Mouse (Mus musculus) cerebellum, postnatal 4 days (tissue): ENCODE results near the gene Dna2.
"Not testable (repeated sequence)": the region's sequence is repeated elsewhere in the genome, so short reads cannot be mapped to it uniquely, and the experiment has no call there.

Experiments used
- DNase-seq, 2 experiments: peaks; one replicate each; pipeline ENCODE4 v3.0.0; 2022; ENCODE audit warnings: low spot score in 2 of 2, mixed read lengths in 1 of 2

Dna2 gene

GRCm38 (mm10) chr10:62946738-62947471 is at the start of gene Dna2:
Gene Dna2 (plus strand): TSS chr10:62947026.
- DNase-seq: peak; percentile 42 to 71

GRCm38 (mm10) chr10:62897437-62897836 is 49.4 kb upstream of the Dna2 start:
- no peak for DNase-seq

- no peak for DNase-seq
These were observed 48.8 kb upstream of the Dna2 start for GRCm38 (mm10) chr10:62898061-62898460.

- no peak for DNase-seq
These were observed 46.7 kb upstream of the Dna2 start for GRCm38 (mm10) chr10:62900144-62900543.

DNA sequence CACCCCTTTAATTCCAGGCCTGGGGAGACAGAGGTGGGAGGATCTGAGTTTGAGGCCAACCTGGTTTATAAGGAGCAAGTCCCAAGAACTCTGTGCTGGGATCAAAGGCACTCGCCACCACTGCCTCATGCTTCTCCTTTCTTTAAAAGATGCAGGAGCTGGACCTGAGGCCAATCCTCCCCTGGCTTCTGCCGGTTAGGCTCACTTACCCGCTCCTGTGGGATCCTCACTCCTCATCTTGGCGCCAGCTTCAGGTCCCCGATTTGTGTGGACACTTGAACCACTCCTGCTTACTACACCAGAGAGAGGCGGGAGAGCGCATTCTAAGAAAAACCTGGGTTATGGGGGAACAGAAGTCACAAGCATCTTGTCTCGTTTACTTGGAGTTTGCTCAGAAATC is 45.0 kb upstream of the Dna2 start:
- no peak for DNase-seq

DNA sequence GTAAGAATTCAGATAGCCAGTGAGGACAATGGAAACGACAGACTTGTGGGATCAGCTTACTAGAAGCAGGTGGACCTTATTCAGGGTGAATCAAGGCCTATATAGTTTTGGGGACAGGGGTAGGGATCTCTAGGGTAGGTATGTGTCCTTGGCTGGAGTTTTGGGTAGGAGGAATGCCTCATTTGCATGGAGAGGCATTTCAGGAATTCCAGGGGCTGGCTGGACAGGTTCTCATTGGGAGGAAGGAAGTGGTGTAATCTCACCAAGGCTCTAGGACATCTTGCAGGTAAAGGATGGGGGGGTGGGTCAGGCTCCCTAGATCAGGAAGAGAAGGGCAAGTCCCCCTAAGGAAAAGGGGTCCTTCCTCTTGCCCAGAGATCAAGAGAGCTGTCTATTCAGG is 44.0 kb upstream of the Dna2 start:
- no peak for DNase-seq

GRCm38 (mm10) chr10:62906336-62906735 is 40.5 kb upstream of the Dna2 start:
- no peak for DNase-seq

- DNase-seq: not testable (repeated sequence)
These were observed 37.9 kb upstream of the Dna2 start, which contains the start of gene Tet1 for GRCm38 (mm10) chr10:62908896-62909295. Gene Tet1 (minus strand): TSS chr10:62908996.

DNA sequence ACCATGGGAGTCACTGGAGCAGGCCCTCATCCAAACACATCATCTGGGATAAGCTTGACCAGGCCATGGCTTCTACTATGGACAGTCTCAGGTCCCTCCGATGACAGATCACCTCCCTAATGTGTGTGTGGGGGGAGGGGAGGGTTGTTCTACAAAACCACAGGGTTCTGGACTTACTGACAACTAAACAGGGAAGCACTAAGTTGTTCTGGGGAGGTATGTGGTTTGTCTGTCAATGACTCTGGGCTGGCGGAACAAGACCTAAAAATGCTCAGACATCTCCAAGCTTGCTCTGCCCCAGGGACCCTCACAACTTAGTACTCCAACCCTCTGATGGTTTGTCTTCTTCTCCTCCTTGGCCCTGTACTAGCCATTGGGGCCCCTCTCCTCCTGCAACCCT is 35.7 kb upstream of the Dna2 start:
- DNase-seq: no peak

- no peak for DNase-seq
These were observed 27.8 kb upstream of the Dna2 start for GRCm38 (mm10) chr10:62918985-62919384.

DNA sequence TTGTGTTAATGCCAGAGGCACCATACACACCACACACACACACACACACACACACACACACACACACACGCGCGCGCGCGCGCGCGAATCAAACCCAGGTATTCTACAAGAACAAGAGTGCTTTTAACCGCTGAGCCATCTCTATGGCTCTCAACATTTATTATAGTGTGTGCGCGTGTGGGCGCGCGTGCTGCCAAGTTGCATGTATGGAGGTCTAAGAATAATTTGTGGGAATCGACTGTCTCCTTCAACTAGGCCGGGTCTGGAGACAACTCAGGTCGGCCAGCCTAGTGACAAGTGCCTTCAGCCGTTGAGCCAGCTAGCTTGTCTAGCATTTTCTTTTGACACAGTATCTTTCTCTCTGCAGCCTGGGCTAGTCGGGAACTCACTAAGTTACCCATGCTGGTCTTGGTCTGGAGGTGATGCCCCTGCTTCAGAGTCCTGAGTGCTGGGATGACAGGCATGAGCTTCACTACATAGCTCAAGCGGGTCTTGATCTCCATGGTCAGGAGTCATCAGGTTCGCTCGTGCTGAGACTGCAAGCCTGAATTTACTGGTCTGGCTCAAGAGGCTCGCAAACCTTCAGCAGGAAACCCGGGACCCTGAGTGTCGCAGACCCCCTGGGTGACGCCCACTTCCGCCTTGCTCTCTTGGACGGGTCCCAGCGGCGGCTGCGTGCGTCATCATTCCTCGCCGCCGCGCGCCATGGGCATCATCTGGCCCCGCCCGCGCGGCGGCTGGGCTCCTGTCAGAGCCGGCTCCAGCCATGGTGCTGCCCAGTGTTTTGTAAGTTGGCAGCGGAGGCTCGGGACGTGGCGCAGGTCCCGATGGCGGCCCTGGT is 26.7 kb upstream of the Dna2 start, which contains the start of gene Slc25a16:
TSS of gene Slc25a16 (plus strand) at position 709 of the 841 bp plus-strand sequence.
- peak; percentile 88 to 96 for DNase-seq

DNA sequence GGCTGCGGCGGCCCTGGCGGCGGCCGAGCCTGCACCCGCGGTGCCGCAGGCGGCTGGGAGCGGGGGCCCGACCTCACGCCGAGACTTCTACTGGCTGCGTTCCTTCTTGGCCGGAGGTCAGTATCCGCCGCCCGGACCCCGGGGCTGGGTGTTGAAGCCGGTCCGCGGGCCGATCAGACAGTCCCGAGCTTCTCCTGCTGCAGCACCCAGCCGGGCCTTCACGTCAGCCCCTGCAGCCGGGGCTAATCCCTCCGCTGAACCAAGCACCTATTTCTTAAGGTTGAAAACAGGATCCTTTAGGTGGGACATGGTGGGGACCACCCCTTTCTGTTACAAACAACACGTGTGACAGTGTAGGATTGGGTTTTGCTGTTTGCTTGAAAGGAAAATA is 26.1 kb upstream of the Dna2 start:
- DNase-seq: no peak

GRCm38 (mm10) chr10:62924096-62924635 is 22.7 kb upstream of the Dna2 start:
- no peak for DNase-seq

GRCm38 (mm10) chr10:62932381-62932780 is 14.4 kb upstream of the Dna2 start:
- no peak for DNase-seq

GRCm38 (mm10) chr10:62944975-62945580 is 1.7 kb upstream of the Dna2 start:
- no peak for DNase-seq

DNA sequence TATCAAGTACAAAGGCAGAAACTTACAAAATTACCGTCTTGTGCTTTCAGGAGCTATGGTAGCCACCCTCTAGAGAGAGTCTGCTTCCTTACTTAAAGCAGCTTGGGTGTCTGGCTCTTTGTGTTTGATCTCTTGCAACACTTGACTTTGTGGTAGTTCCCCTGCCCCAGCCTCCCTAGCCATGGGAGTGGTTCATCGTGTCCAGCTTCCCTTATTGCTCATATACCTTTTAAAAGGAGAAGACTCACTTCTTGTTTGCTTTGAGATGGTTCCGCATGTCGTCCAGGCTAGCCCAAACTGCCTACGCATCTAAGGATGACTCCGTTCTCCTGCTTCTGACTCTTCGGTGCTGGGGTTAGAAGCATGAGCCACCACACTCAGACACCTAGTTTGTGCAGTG is 1.7 kb downstream of the Dna2 start:
- DNase-seq: no peak

- no peak for DNase-seq
These were observed 17.1 kb downstream of the Dna2 start for GRCm38 (mm10) chr10:62963956-62964355.

DNA sequence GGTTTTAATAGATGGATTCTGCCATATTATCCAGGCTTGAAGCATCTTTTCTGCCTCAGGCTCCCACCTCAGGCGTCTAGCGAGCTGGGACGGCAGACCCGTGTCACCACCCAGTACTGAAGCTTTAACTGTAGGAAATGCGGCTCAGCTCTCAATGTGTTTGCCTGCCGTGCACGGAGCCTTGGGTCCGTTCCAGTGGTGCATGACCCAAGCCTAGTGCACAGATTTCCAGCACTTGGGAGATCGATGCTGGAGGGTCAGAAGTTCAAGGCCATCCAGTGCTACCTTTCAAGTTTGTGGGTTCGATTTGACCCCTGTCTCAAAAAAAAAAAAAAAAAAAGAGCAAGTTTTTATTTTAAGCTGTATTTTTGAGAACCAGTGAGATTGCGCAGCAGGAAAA is 19.0 kb downstream of the Dna2 start:
- no peak for DNase-seq

- DNase-seq: no peak
These were observed 19.5 kb downstream of the Dna2 start for GRCm38 (mm10) chr10:62966291-62966690.

DNA sequence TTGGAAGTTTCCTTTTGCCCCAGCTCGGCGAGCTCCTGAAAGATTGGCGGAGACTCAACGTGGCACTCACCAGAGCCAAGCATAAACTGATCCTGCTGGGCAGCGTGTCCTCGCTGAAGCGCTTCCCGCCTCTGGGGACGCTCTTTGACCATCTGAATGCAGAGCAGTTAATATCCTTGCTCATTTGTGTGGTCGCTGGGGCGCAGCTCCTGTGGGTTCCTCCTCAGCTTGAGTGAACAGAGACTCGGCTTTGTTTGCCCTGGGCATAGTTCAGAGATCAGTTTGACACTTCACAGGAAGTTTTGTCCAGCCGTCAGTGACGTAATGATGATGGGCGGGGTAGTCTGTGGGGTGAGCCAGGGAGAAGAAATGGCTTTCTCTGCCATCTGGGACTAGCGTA is 25.0 kb downstream of the Dna2 start:
- DNase-seq: peak in 1 of 2 experiments; percentile 17

DNA sequence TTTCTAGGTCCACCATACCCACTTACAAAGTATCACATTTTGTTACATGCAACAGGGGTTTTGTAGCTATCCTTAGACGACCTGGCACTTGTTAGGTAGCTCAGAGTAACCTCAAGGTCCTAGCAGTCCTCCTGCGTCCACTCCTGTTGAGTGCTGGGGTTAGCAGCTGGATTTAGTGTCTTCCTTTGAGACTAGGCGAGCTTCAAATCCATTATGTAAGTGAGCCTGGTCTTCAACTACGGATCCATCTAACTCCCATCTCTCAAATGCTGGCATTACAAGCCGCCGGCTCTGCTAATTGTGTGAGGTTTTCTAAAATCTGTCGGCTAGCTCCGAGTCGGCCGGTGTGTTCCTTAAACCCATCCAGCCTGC is 32.8 kb downstream of the Dna2 start:
- no peak for DNase-seq
